Mouse (Mus musculus) forebrain, postnatal 0 days (tissue): Measurements from ENCODE around the gene Rabgap1. TPM values are rescaled to one million over a fixed set of nuclear protein-coding genes. Genes with fewer than 3 reads are reported as not detected.

ENCODE experiments used
- ATAC-seq: fragments of 200-750 bp; cut with Nextera tagmentation; 2 replicates; pipeline ENCODE4 v1.8.0; 2017; ENCODE audit warnings: mild to moderate bottlenecking, moderate library complexity
- DNase-seq: peaks from one replicate; pipeline ENCODE4 v3.0.0-alpha.2; 2015
- H3K27ac ChIP-seq: fragments of 300-500 bp; sonication (generic); 2 replicates; pipeline ENCODE4 v1.5.1; 2014; ENCODE audit warnings: low read depth, mild to moderate bottlenecking, antibody characterized with exemption, low read length, moderate library complexity, mixed read lengths
- H3K27me3 ChIP-seq: fragments of 300-500 bp; sonication (generic); 2 replicates; pipeline ENCODE4 v1.6.1; 2014; ENCODE audit warnings: mild to moderate bottlenecking, low read length, mixed read lengths; ENCODE audit not compliant: insufficient read depth
- H3K36me3 ChIP-seq: fragments of 300-500 bp; sonication (generic); 2 replicates; pipeline ENCODE4 v1.6.1; 2014; ENCODE audit warnings: mild to moderate bottlenecking, moderate library complexity; ENCODE audit not compliant: insufficient read depth
- H3K4me1 ChIP-seq: fragments of 300-500 bp; sonication (generic); 2 replicates; pipeline ENCODE4 v1.6.1; 2014; ENCODE audit warnings: antibody characterized with exemption; ENCODE audit not compliant: insufficient read depth
- H3K4me2 ChIP-seq: fragments of 300-500 bp; sonication (generic); 2 replicates; pipeline ENCODE4 v1.6.1; 2014; ENCODE audit warnings: low read depth, mild to moderate bottlenecking, moderate library complexity
- H3K4me3 ChIP-seq: fragments of 300-500 bp; sonication (generic); 2 replicates; pipeline ENCODE4 v1.5.1; 2014; ENCODE audit warnings: low read depth, low read length, mixed read lengths
- H3K9ac ChIP-seq: fragments of 300-500 bp; sonication (generic); 2 replicates; pipeline ENCODE4 v1.6.1; 2014; ENCODE audit warnings: mild to moderate bottlenecking
- H3K9me3 ChIP-seq: fragments of 300-500 bp; sonication (generic); 2 replicates; pipeline ENCODE4 v1.6.1; 2016; ENCODE audit warnings: low read length
- CTCF ChIP-seq: sonication (generic); IDR thresholded peaks from 2 replicates; pipeline ENCODE4 v1.5.1; 2016; ENCODE audit warnings: antibody characterized with exemption, control low read depth, low read depth
- WGBS: fragments of 180-500 bp; shearing (Covaris S2); extraction: QIAGEN DNeasy Blood & Tissue Kit; methylation state at CpG from one replicate; pipeline ENCODE4 v1.1.7; 2014; 5-methylcytosine and 5-hydroxymethylcytosine counted together
- polyA plus RNA-seq: library from polyadenylated mRNA; unstranded; fragments of >200 nt; fragmentation: Nextera tagmentation; extraction: Ambion mirVana; gene quantifications from 2 replicates; pipeline ENCODE4 v1.2.1, GENCODE M21; 2015
- total RNA-seq: library from RNA; depleted of rRNA; stranded (reverse); fragments of >200 nt; gene quantifications from 2 replicates; pipeline ENCODE4 v1.2.3, GENCODE M21; 2014

Gene Rabgap1
- total and polyA plus RNA-seq, 2 experiments from 2014 or later: 46.6 to 99.8 TPM

- no peak overlapping the region for H3K27ac ChIP-seq
- H3K27me3 ChIP-seq: no peaks in the 10 kb centered on the region
- H3K4me3 ChIP-seq: no peak overlapping the region
- 90% methylated on average over 4 of the region's 4 CpGs for WGBS
- TF ChIP-seq CTCF: no peak
- no peak overlapping the region for H3K9ac ChIP-seq
- peaks cover 16% of the 10 kb centered on the region for H3K36me3 ChIP-seq
- ATAC-seq: no peak
- no peaks in the 10 kb centered on the region for H3K9me3 ChIP-seq
- no peak overlapping the region for H3K4me2 ChIP-seq
- no peaks in the 10 kb centered on the region for H3K4me1 ChIP-seq
- no peak for DNase-seq
Observed at GRCm38 (mm10) chr2:37511134-37511901, 68.2 kb downstream of the Rabgap1 start.

- Histone ChIP-seq H3K27me3 (no peaks in the 10 kb centered on the region), H3K27ac (peak within 1 kb of the TSS; percentile 92), H3K4me3 (peak within 1 kb of the TSS; percentile 42), H3K9ac (peak within 1 kb of the TSS; percentile 70), H3K9me3 (no peaks in the 10 kb centered on the region), H3K4me1 (peaks cover 14% of the 10 kb centered on the region), H3K4me2 (peak within 1 kb of the TSS; percentile 59), H3K36me3 (no peaks in the 10 kb centered on the region)
- 12% methylated on average over 11 of the region's 11 CpGs for WGBS
- ATAC-seq: peak; percentile 87
- DNase-seq: peak; percentile 78
- no peak for TF ChIP-seq CTCF
Observed at GRCm38 (mm10) chr2:37516030-37516710, 73.1 kb downstream of the Rabgap1 start, which contains the start of gene Gpr21. Gene Gpr21, plus strand, starts transcription at chr2:37516332.

DNA sequence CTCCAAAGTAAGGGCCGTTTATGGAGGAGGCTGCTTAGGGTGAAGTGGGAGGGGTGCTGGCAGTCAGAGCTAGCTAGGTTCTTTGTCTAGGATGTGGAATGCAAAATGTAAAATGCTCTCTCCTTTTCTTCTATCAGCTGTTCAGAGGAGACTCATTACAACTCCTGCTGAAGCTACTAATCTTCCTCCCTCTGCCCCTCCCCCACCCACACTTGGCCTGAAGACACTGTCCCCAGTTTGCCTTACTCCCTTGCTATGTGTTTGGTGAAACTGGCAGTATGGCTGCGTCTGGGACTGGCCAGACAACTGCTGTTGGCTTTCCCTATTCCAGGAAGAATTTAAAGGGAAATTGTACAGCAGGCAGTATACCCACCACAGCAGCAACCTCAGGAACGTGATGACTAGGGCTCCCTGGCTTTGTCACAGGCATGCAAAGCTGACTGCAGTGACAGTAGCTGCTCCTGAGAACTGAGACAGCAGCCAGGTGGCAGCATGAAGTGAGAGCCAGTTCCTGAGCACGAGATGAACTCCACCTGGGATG, 73.9 kb downstream of the Rabgap1 start:
- Histone ChIP-seq H3K4me3 (peak overlapping the region; percentile 42), H3K9ac (peak overlapping the region; percentile 70), H3K4me2 (peak overlapping the region; percentile 59), H3K9me3 (no peaks in the 10 kb centered on the region), H3K36me3 (no peaks in the 10 kb centered on the region), H3K27me3 (no peaks in the 10 kb centered on the region), H3K4me1 (peaks cover 14% of the 10 kb centered on the region), H3K27ac (peak overlapping the region; percentile 92)
- WGBS: 11% methylated on average over 4 of the region's 4 CpGs
- ATAC-seq: peak; percentile 77
- TF ChIP-seq CTCF: peak; percentile 55
- peak; percentile 80 for DNase-seq

DNA sequence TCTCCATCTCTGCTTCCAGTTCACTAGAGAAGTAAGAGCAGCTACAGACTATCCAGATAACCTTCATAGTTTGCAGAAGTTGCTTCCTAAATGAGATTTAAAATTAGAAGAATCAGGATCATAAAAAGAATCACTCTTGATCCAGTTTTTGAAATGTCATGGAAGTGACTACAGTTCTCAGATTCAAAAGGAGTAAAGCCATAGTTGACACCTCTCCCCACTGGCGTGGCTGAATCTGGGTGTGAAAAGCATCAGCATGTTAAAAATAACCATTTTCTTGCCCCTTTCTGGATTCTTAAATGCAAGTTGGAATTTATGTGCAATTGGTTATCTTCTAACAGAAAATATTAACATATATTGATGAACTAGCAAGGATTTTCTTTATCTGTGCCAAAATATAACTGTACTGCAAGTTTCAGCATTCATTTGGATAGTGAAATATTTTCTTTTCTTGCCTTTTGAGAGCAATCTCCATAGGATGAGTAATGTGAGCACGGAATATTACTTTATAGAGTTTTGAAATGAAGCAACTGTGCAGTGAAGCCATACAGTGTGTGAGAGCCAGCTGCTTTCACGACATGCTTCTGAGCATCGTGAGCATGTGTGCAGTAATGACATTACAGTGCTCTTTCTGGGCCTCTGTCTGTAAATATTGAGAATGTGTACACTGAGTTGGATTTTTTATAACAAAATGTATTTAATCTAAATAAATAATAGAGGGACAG, 75.6 kb downstream of the Rabgap1 start:
- Histone ChIP-seq H3K4me1 (peaks cover 17% of the 10 kb centered on the region), H3K27me3 (no peaks in the 10 kb centered on the region), H3K27ac (peak overlapping the region; percentile 92; the same call in 1 of the 2 replicates), H3K9me3 (no peaks in the 10 kb centered on the region), H3K9ac (peak overlapping the region; percentile 70), H3K36me3 (no peaks in the 10 kb centered on the region), H3K4me3 (peak overlapping the region; percentile 42), H3K4me2 (peak overlapping the region; percentile 59)
- 40% methylated on average over 4 of the region's 4 CpGs for WGBS
- DNase-seq: peak; percentile 10
- no peak for TF ChIP-seq CTCF
- ATAC-seq: no peak

GRCm38 (mm10) chr2:37519286-37519640, 76.2 kb downstream of the Rabgap1 start:
- H3K27ac ChIP-seq: no peak overlapping the region
- DNase-seq (no peak), ATAC-seq (no peak)
- H3K9me3 ChIP-seq: no peaks in the 10 kb centered on the region
- no peaks in the 10 kb centered on the region for H3K36me3 ChIP-seq
- no peak for TF ChIP-seq CTCF
- 76% methylated on average over 1 of the region's 1 CpGs for WGBS
- H3K4me2 ChIP-seq: peak overlapping the region; percentile 59; the same call in 1 of the 2 replicates
- H3K9ac ChIP-seq: 0 out of 2 replicates have a peak overlapping the region, but pooled peaks have one; percentile 1
- H3K4me1 ChIP-seq: peaks cover 17% of the 10 kb centered on the region
- peak overlapping the region; percentile 0; the same call in 1 of the 2 replicates for H3K4me3 ChIP-seq
- H3K27me3 ChIP-seq: no peaks in the 10 kb centered on the region

GRCm38 (mm10) chr2:37527587-37527986, 84.5 kb downstream of the Rabgap1 start:
- Histone ChIP-seq H3K9me3 (no peaks in the 10 kb centered on the region), H3K27me3 (no peaks in the 10 kb centered on the region), H3K4me2 (no peak overlapping the region), H3K4me3 (no peak overlapping the region), H3K4me1 (peaks cover 3% of the 10 kb centered on the region; the same call in 1 of the 2 replicates), H3K27ac (no peak overlapping the region), H3K36me3 (no peaks in the 10 kb centered on the region), H3K9ac (no peak overlapping the region)
- ATAC-seq: no peak
- TF ChIP-seq CTCF: no peak
- DNase-seq: no peak
